Mouse (Mus musculus) MN1 (cell line): ENCODE results near the gene Ufd1.

Experiments used
- DNase-seq: peaks from one replicate; pipeline ENCODE4 v3.0.0-alpha.2; 2016; ENCODE audit warnings: low spot score

Gene Ufd1

DNA sequence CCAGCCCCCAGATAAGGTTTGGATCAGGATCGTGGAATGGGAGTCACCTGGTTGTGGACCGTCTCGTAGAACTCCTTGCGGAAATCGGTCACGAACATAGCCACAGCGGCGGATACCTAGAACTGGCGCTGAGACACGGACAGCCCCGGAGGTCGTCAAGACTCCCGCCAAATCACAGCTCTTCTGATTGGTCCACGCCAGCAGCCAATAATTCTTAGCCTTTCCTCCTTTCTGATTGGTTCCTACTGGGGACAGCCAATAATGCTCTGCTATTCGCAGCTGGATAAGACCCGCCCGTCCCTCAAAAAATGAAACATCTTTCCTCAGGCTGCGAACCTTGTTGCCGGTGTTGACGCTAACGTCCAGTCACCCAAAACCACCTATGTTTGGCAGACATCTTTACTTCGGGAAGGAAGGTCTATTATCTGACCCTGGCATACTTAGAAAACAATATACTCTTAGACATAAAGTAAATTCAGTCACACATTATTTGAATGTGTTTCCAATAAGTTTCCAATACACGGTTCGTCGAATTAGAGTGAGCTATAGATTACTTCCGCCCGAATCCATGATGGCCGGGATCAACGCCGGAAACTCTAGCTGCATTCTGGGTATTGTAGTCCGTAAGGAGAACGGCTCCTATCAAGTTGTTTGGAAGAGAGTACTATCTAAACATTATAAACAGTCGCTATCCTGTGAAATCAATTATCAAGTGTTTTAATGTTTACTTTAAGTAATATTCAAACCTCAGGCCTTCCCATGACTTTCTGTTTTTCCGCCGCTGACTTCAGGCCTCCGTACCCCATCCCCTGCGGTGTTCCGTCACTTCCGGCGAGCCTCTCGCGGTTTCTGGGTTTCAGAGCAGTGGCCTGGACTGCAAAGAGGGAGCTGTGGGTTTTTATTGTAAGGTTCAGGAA, at the start of gene Ufd1, which contains the start of gene Cdc45:
Gene Ufd1, plus strand, starts transcription at position 312 of the 917 bp plus-strand sequence.
Gene Cdc45, minus strand, starts transcription at position 520 of the 917 bp plus-strand sequence.
- DNase-seq: peak; percentile 93

DNA sequence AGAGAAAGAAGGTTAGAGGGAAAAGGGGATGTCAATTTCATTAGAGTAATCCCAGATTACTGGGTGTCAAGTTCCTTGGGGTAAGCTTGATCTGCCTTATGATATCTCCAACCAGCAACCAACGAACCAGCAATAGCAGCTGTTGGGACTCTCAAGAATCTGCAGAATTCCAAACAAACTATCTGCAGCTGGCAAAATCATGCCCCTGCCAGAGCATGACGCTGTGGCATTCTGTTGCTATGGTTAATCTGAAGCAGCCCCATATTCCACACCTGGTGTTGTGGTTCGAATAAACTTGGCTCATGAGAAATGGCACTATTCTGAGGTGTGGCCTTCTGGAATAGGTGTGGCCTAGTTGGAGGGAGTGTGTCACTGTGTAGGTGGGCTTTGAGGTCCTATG, 48.6 kb upstream of the Ufd1 start:
- no peak for DNase-seq

DNA sequence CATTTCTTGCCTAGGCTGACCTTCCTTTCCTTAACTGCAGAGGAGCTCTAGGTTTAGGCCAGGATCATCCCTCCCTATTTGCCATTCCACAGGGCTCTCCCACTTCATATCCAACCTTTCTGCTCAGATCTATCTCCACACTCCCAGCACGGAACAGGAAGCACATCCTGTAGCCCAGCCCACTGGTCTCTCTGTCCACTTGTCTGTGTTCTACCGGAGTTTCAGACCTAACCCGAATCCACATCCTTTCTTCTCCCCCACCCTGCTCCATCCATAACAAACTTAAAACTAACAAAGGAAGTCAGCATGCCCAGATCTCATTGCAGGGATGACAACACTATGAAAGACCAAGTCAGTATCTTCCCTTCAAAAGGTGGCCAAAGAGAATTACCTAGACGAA, 45.2 kb upstream of the Ufd1 start:
- DNase-seq: no peak

DNA sequence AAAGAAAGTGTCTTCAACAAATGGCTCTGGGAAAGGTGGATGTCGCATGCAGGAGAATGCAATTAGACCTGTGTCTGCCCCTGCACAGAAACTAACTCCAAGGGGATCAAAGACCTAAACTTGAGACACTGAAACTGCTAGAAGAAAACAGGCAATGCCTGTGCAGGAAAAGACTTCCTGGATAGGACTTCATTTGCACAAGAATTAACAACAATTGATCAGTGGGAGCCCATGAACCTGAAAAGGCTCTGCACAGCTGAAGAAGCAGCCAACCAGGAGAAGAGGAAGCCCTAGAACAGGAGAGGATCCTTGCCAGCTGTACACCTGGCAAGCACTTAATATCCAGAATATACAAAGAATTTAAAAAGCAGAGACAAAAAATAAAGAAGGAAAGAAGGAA, 42.1 kb upstream of the Ufd1 start:
- no peak for DNase-seq

DNA sequence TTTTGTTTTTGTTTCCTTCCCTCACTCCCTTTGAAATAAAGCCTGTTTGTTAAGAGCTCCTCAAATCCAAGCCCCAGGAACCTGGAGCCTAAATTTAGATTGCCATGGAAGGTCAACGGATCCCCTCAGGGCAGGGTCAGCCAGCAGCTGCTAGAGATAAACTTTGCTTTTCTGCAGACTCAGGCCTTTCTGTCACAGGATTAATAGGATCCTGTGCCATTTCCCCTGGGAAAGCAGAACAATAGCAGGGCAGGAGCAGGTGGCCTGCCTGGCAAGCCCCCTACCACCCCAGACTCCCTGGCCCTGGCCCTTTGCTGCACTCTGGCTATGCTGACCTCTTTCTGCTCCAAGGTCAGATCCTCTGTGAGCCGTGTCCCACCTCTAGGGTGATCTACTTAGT, 37.6 kb upstream of the Ufd1 start:
- DNase-seq: no peak

DNA sequence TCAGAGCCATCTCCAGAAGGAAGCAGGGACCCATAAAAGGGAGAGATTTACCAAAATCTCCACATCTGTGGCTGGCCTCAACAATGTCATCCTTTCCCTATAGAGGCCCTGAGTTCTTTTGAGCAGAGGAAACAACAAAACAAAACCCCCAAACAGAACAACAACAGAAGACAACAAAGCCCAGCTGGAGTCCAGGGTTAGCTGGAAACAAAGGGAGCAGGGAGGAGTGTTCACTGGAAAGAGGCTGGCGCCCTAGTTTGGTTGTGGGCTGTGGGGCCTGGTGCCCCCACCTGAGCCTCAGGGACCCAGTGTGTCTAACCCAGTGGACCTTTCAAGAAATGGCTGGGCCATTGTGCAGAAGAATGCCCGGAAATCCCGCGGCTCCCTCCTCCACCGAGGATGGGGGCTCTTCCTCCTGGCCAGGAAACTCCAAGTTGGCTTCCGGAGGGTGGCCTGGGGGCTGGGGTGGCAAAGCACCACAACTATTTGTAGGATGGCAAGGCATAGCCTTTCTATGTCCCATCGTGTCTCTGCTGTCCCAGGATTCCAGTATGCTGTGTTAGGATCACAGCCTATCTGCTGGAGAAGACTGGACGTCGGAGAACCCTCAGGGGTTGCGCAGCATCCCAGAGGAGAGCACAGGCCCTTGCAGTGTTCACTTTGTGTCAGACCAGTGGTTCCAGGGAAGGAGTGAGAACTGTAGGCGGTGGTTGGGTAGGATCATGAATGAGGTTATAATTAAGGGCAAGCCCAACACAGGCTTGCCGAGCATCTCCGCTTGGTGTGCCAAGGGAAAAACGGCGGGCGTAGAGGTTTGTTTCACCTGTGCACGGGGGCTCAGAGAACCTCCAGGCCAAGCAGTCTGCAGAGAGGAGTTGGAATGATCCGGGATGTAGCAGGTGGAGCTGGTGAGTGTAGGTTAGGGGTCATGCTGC, 35.7 kb upstream of the Ufd1 start:
- DNase-seq: no peak

DNA sequence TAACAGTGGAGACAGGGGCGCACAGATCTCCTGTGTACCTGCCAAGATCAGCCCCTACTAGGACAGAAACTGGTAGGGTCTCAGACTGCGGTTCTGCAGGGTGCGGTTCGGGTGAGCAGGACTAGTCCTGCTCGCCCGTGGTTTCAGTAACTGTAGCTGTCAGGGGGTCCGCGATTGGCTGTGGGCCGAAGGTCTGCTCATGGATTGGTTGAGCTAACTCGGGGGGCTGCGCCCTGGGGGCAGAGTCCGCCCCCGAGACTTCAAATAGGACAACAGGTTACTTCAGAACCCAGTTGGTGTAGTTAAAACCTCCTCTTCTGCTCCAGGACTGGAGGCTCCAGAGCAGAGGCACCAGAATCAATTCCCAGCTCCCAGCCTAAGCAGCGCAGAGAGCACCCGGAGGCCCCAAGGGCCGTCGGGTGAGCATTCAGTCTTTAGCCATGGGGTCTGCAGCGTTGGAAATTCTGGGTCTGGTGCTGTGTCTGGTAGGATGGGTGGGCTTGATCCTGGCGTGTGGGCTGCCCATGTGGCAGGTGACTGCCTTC, 35.0 kb upstream of the Ufd1 start, which contains the start of gene Cldn5:
Gene Cldn5, plus strand, starts transcription at position 292 of the 545 bp plus-strand sequence.
- DNase-seq: no peak

DNA sequence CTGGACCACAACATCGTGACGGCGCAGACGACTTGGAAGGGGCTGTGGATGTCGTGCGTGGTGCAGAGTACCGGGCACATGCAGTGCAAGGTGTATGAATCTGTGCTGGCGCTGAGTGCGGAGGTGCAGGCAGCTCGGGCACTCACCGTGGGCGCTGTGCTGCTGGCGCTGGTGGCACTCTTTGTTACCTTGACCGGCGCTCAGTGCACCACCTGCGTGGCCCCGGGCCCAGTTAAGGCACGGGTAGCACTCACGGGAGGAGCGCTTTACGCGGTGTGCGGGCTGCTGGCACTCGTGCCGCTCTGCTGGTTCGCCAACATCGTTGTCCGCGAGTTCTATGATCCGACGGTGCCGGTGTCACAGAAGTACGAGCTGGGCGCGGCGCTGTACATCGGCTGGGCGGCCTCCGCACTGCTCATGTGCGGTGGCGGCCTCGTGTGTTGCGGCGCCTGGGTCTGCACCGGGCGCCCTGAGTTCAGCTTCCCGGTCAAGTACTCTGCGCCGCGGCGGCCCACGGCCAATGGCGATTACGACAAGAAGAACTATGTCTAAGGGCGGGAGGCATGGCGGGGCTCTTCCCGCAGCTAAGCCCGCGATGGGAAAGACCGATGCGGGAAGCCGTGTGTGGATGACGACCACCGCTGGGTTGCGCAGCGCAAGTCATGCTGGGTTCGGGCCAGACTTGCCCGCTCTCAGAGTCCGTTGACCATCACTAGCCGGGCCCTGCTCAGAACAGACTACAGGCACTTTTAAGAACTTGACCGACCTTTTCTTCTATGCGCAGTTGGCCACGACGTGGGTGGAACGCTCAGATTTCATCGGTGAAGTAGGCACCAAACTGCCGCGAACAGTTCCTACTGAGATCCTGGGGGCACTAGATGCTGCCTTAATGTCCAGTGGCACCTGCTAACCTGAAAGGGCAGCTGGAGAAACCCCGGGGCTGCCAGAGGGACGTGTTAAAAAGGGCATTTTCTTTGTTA, 34.2 kb upstream of the Ufd1 start:
- DNase-seq: no peak

DNA sequence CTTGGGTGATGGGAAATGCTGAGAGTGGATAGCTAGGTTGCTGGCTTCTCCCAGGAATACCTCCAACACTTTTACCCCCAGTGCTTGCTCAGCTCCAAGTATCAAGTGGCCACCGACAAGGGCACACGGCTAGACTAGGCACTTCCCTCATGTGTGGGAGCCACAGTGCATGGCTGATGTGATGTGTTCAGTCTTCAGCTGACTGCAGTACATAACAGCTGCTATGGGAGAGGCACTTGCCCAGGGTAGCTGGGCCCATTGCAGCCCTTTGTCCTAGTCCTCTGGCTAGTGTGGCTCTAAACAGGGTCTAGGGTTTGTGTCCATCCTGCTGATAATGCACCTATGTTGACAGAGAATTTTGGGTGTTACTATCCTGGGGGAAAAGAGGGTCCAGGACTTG, 33.1 kb upstream of the Ufd1 start:
- DNase-seq: no peak

DNA sequence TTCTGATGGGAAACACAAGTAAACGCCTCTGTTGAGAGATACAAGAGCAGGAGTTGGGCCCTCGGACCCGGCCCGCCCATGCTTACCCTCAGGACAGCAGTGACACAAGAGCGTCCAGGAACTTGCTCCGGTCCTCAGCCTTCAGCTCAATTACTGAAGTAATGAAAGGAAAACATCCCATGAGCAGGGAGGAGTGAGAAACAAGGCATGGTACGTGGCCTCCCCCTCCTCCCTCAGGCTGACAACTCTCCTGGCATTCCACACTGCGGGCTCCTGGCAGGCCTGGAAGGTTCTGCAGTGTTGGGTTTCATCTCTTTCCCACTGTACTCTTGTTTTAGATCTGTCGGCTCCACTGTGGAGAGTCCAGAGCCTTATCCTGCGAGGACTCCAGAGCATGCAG, 29.8 kb upstream of the Ufd1 start:
- DNase-seq: no peak

DNA sequence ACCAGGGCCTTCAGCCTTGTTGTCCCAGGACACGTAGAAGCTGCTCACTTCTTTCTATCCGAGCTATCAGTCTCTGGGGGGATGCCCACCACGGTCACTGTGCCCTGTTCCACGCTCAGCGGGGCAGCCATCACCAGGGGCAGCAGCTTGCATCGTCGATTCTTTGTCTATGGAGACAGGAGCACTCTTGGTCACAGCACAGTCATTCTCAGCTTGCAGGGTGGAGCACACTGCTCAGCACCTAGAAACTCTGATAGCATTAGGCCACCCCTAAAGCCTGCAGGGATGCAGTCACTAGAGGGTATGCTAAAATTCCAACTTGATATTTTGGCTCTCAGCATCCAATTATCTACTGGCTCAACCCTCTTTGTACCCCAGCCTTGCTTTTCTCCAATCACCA, 26.6 kb upstream of the Ufd1 start:
- DNase-seq: no peak

DNA sequence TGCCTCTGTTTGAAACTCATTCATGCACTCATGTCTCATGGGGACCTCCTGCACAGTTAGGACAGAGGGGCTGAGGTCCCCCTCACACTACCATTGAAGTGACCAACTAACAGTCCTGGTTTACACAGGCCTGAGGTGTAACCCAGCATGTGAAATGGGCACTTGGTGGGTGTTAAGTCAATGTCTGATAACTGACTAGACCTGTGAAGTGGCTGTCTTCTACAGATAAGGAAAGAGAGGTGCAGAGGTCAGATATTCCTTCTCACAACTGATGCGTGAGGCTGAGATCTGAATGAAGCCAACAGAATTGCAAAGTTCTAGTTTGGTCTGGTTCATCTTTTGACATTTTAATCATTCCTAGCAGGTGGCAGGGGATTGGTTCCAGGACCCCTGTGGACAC, 26.1 kb upstream of the Ufd1 start:
- DNase-seq: no peak

DNA sequence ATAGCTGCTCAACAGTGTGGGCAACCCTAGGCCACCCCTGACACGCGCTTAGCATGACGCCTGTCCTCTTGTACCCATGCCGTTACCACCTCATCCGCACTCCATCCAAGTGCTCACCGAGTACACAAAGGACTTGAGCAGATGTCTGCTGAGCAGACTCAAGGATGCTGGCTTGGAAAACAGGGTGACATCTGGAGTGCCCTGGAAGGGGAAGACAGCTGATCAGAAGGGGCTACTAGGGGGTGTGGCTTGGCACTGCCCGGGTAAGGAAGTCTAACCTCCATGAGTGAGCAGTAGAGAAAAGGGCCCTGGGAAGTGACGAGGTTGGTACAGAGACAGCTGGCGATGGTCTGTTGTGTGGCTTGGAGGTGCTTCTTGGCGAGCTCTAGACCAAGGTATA, 24.9 kb upstream of the Ufd1 start:
- DNase-seq: no peak

DNA sequence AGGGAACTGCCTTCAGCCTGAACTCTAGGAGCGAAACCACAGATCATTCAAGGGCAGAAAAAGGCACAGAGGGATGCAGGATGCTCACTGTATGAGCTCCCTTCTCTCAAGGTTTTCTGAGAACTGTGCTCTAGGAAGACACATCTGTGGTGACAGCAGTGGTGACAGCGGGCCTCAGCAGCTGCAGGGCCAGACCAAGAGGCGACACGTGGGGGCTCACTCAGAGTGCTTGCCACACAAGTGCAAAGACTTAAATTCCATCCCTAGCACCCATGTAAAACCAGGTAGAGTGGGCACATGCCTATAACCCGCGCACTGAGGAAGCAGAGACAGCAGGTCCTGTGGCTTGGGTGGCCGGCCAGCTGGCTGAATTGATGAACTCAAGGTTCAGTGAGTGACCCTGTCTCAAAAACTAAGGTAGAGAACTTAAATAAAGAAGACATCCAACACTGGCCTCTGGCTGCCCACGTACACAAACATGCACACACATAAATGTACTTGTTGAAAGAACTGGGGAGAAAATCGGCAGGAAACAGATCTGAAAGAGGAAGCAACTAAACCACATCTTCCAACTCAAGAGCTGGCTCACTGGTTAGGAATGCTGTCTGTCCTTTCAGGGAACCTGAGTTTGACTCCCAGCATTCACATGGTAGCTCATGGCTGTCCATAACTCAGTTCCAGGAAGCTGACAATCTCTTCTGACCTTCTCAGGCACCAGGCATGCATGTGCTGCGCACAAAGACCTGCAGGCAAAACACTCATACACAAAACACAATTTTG, 22.8 kb upstream of the Ufd1 start:
- no peak for DNase-seq

DNA sequence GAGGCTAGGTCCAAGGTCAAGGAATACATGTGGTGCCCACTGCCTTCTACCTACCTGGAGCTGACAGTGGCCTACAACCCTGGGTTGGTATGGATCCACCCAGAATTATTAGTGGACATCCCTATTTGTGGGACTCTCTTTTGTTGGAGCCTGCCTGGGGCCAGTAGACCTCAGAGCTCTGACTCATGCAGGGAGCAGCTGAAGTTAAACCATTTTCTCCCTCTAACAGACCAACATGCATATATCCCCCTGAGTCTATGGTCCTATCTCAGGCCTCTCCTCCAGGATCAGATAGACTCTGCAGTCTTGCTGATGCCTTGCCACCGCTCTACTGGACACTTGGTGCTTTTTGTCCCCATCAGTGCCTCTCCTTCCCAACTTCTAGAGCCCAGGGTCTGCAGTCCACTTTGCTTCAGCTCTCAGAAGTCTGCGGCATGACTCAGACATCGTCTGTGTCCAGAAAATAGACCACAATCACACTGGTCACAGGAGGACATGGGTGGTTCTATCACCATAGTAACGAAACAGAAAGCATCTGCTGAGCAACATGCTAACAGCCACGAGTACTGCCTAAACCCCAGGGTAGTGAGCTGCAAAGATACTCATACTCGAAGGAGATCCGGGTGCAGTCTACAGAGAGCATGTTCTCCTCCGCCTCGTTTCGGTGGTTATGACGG, 16.2 kb upstream of the Ufd1 start:
- DNase-seq: peak; percentile 50

DNA sequence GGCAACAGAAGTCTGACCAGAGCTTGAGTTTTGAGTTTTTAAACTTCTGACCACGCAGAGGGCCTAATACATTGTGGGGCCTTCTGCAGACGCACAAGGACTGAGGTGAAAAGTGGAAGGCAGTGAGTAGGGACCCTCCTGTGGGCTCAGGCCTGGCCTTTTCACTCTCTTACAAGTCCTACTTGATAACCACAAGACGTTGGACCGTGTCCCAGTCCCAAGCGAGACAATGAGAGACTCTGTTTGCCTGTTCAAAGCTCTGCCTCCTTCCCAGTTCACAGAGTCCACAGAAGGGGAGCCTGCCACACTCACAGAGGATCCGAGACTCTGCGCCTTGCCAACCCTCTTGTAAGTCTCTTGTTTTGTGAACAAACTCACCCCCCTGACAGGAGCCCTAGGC, 14.9 kb upstream of the Ufd1 start:
- no peak for DNase-seq

DNA sequence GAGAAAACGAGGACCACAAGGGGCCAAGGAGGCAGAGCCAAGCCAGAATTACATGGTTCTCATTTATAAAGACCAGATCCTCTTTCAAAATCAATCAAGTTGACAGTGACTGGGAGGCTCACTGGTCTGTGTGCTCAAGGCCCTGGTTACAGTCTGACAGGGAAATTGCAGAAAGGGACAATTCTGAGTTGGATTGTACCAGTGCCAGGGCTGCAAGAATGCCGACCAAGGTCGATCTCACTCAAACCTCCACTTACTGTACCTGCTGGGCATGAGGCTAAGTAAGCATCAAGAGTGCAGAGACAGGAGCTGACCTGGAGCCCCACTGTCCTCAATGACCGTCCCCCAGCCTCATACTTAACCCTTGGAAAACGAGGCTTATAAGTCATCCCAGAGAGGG, 13.4 kb upstream of the Ufd1 start:
- DNase-seq: no peak

DNA sequence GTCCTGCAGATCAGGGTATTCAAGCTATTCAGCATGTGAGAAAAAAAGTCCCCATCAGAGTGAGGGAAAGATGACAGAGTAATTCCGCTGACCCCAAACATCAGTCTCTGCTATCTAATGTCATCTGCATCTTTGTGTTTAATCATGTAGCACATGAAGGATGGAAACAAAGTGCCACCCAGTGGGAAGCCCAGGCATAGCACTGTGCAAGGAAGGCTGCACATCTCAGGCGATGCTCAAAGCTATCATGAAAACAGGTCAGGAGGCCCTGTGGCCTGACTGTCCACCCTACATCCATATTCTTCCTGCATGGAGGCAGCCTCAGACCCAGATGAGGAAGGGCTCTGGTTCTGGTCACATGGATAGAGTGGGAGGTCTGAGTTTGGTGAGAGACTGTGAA, 12.7 kb upstream of the Ufd1 start:
- peak; percentile 60 for DNase-seq

DNA sequence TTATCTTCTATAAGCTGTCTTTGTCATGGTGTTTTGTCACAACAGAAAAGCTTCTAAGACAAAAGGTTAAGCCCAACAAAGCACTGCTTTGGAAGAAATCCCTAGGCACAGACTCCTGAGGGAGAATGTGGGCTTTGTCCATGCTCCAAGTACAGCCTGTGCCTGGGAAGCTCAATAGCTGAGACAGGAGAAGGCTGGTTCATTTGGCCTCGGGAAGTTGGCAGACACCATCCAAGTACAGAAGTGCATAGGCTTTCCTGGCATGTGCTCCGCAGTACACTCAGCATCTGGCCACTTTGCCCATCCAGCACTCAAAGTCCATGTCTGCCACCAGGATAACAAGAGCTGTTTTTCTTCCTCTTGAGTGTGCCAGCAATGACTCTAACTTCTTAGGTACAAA, 5.8 kb upstream of the Ufd1 start:
- DNase-seq: no peak

DNA sequence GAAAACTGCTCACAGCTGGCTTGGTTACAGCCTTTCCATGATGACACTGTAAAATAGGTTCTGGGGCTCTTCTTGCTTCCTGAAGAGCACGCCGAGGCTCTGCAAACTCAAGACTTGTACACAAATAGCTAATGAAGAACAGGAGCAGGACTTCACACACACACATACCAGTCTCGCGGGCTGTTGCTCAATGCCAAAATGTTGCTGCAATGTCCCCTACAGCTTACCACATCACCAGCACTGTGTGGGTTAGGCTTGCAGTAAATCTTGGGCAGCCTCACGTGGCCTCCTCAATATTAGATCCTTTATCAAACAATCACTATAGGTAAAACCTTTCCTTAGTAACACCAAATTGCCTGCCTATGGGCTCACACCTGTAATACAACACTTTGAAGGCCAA, 2.6 kb upstream of the Ufd1 start:
- DNase-seq: no peak
